Mouse (Mus musculus): ENCODE measurements around the gene Vmn1r137.
"Not testable (repeated sequence)": the region's sequence is repeated elsewhere in the genome, so short reads cannot be mapped to it uniquely, and the experiment has no call there.

Vmn1r137 gene

DNA sequence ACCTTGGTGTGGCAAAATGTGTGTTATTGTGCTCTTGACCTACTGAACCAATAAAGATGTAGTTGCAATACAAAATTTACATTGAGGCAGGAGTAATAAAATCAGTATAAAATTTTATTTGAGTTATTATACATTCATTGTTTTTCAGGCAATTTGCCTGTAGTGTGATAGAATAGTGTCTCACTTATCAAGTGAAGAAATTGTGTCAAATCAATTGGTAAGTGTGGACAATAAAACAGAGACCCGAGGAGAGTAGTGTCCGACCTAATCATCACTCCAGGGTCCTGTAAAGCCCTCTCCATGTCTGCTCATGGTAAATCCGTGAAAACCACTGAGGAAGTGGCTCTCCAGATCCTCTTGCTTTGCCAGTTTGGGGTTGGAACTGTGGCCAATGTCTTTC, at the start of gene Vmn1r137:
Vmn1r137 (plus strand) TSS at position 301 of the 400 bp plus-strand sequence.
- not testable (repeated sequence) for DNase-seq (ENCODE audit: low spot score in 2 of 2)

GRCm38 (mm10) chr7:22028797-22029196, 34.4 kb downstream of the Vmn1r137 start, which contains the start of gene Vmn1r138:
Gene Vmn1r138 (minus strand): TSS chr7:22028897.
- not testable (repeated sequence) for DNase-seq (ENCODE audit: low spot score in 2 of 2)
